Mouse (Mus musculus) hematopoietic stem cell, adult 5-6 weeks (primary cell): ENCODE data around the gene Cmss1. TPM values are rescaled to one million over a fixed set of nuclear protein-coding genes. Genes with fewer than 3 reads are reported as not detected.

Experiments used
- ATAC-seq, 2 experiments: fragments of 125-278 bp in 1 of 2; replicated peaks in 1 of 2; 2 replicates each; pipeline ENCODE4 v1.8.0; 2016 to 2017; ENCODE audit warnings: inconsistent platforms in 2 of 2, mild to moderate bottlenecking in 2 of 2, moderate number of reproducible peaks in 2 of 2, low read depth in 1 of 2, moderate TSS enrichment in 1 of 2; ENCODE audit not compliant: low FRiP score in 2 of 2, poor library complexity in 2 of 2, severe bottlenecking in 2 of 2, insufficient read depth in 1 of 2, low TSS enrichment in 1 of 2
- total RNA-seq: library from RNA; stranded (forward); fragments of 172-1452, 232-1000 nt; gene quantifications from 2 replicates; pipeline ENCODE4 v1.2.3, GENCODE M21; 2017

Gene Cmss1
- total RNA-seq, 1 experiment from 2014 or later: 83.8 TPM

- peak; percentile 58 to 77; a peak in 3 of 4 replicates for ATAC-seq
Measured at GRCm38 (mm10) chr16:57423001-57423800, 183.5 kb downstream of the Cmss1 start.

- ATAC-seq: peak; percentile 76 to 77
Measured at GRCm38 (mm10) chr16:57421680-57422417, 184.8 kb downstream of the Cmss1 start.

DNA sequence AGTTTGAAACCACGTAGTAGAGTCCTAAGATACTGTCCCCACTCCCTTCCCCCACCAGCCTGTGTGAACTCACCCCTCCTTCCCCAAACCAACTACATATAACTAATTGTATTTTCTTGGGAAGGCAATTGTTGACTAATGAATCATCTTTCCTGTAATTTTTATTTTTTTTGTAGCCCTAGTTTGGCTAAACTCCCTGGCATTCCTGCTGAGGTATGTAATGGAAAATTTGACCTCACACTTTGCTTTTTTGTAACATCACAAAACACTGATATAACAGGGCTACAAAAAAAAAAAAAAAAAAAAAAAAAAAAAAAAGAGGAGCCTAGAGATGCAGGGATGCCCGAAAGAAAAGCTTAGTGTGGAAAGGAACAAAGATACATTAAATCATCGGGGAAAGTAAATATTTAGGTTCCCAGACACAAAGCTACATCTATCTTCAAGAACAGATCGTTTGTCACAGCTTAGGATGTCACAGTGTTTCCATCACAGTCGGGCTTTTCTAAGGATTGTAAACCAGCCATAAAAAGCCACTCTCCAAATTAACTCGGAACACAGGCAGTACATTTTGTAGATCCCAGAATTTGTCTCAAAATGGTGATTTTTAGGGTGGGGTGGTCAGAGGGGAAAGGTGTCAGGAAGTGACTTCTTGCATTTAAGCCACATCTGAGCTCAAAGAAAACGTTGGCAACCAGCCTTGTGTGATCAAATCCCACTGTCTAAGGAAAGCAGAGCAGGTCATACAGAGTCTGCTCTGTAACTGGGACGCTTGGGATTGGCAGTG is 185.7 kb downstream of the Cmss1 start:
- ATAC-seq: no peak

- ATAC-seq: no peak
Measured at GRCm38 (mm10) chr16:57419881-57420280, 186.8 kb downstream of the Cmss1 start.

DNA sequence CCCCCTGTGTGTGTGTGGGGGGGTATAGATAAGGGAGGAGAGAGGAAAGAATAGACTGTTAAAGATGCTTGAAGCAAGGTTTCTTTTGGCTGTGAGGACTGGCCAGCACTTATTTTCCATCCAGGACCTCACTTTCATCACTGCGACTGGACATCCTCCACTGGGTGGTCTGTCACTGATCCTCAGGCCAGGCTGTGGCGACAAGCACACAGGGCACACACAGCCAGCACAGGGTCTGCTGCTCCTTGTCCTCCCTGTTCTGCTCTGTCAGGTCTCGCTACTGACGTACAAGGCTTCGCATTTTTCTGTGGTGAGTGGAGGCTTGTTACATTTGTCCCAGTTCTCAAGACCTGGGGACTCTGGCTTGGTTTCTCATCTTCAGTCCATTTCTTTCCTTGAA is 187.3 kb downstream of the Cmss1 start:
- no peak for ATAC-seq

DNA sequence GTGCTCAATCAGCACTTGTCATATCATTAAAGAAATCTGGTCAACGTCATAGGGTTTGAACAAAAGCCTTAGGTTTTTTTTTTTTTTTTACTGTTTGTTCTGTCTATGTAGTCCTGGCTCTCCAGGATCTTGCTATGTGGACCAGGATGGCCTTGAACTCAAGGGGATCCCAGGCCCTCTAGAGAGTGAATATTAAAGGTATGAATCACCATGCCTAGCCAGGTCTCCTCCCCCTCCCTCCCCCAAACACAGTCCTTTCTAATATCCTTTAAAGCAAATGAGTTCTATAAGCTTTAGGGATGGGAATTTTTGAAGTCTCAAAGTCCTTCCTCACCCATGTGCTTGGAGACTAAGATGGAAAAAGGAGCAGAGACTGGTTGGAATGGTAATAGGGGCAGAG is 188.7 kb downstream of the Cmss1 start:
- no peak for ATAC-seq

- no peak for ATAC-seq
Measured at GRCm38 (mm10) chr16:57417017-57417416, 189.6 kb downstream of the Cmss1 start.

GRCm38 (mm10) chr16:57416049-57416448 is 190.6 kb downstream of the Cmss1 start:
- no peak for ATAC-seq

- no peak for ATAC-seq
Measured at GRCm38 (mm10) chr16:57412766-57413165, 193.9 kb downstream of the Cmss1 start.

GRCm38 (mm10) chr16:57403825-57404224 is 202.8 kb downstream of the Cmss1 start:
- ATAC-seq: no peak

- ATAC-seq: no peak
Measured at GRCm38 (mm10) chr16:57402910-57403309, 203.8 kb downstream of the Cmss1 start.

- no peak for ATAC-seq
Measured at GRCm38 (mm10) chr16:57401702-57402101, 205.0 kb downstream of the Cmss1 start.

DNA sequence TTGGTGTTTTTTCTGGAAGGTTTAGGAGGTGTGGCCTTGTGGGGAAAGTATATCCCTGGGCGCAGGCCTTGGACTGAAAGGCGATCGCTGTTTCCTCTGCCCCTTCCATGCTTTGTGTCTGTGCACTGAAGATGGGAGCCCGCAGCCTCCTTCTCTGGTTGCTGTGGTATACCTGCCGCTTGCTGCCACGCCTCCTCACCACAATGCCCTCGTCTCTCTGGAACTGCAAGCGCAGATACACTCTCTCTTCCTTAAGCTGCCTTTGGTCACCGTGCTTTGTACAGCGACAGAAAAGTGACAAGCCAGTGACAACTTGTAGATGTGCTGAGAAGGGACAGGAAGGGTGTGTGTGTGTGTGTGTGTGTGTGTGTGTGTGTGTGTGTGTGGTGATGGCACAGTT is 207.1 kb downstream of the Cmss1 start:
- no peak for ATAC-seq

GRCm38 (mm10) chr16:57398387-57399214 is 208.1 kb downstream of the Cmss1 start:
- 0 out of 4 replicates have a peak, but pooled peaks of 1 of the 2 experiments have one; percentile 34 for ATAC-seq

DNA sequence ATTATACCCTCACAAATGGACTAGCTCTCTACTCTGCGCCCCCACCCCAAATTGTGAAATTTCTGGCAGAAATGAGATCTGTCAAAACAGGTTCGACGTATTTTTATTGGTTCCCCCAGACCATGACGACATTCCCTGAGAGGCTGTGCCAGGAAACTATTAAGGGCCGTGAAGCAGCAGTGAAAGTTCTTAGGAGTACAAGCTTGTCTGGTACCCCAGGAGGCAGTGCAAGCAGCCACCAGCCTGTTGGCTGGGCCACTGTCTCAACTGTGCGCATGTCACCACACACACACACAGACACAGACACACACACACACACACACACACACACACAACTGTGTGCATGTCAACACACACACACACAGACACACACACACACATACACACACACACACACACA is 208.8 kb downstream of the Cmss1 start:
- no peak for ATAC-seq

- ATAC-seq: peak; percentile 9 to 15; a peak in 1 of 4 replicates
Measured at GRCm38 (mm10) chr16:57396249-57396648, 210.4 kb downstream of the Cmss1 start.

DNA sequence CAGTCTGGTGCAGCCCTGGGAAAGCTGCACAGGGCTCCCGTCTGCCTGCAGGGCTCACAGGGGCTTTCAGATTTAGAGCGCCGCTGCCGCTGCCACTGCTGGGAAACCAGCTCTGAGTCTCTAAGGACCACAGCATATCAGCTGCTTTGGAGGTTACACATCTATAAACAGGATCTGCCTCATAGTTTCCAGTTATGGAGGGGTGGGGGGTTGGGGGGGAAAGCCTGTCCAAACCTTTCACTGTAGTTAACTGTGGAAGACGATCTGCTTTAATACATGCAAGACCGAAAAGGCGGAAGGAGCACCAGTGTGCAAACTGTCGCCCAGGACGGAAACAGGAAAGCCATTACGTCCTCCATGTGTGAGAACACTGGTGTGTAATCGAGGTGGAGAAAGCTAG is 213.5 kb downstream of the Cmss1 start:
- no peak for ATAC-seq
